Mouse (Mus musculus) heart, adult 2 months (tissue): Measurements from ENCODE around the gene Olfr1013.

ENCODE experiments used
- EP300 ChIP-seq: fragments of 200-500 bp; IDR thresholded peaks from 2 replicates; pipeline ENCODE4 v1.6.1; 2011; ENCODE audit warnings: low read depth, low read length, control low read depth; ENCODE audit not compliant: insufficient read depth
- POLR2A ChIP-seq: fragments of 200-500 bp; IDR thresholded peaks from 2 replicates; pipeline ENCODE4 v1.6.1; 2011; ENCODE audit warnings: mild to moderate bottlenecking, low read depth, low read length, control low read depth; ENCODE audit not compliant: insufficient read depth

DNA sequence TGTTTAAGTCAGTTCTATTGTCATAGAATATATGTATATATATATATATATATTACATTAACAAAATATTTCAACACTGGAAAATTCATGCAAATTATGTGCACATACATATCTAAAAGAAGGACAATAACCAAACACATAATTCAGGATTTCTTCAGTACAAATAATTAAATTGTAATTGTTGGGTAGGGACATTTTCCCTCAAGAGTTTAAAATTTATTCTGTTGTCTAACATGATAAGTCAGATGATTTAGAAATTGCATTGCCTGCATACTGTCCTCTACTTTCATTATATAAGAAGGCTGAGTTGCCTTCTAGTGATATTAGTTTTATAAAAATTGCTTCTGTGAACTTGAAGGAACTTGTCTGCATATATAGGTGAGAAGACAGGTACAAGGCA lies 51.3 kb downstream of the Olfr1013 start, which contains the start of gene Olfr1018:
- TF ChIP-seq EP300 (no peak), POLR2A (no peak)
